Mouse (Mus musculus) lung, adult 18-20 months (tissue): Measurements from ENCODE around the gene Lamc1.

Source experiments
- DNase-seq, 2 experiments: peaks; one replicate each; pipeline ENCODE4 v3.0.0; 2022; ENCODE audit warnings: mixed read lengths in 2 of 2

Gene Lamc1

GRCm38 (mm10) chr1:153185828-153186803 is 146.5 kb downstream of the Lamc1 start, which contains the start of gene Lamc2:
Lamc2 (minus strand) TSS chr1:153186447.
- DNase-seq, result peak; percentile 67 to 80

- no peak for DNase-seq
These were observed 151.8 kb downstream of the Lamc1 start for GRCm38 (mm10) chr1:153180586-153181289.

GRCm38 (mm10) chr1:153180160-153180559 is 152.4 kb downstream of the Lamc1 start:
- no peak for DNase-seq

GRCm38 (mm10) chr1:153174801-153175200 is 157.8 kb downstream of the Lamc1 start:
- DNase-seq, result peak; percentile 56 to 73

GRCm38 (mm10) chr1:153173276-153173675 is 159.3 kb downstream of the Lamc1 start:
- no peak for DNase-seq

GRCm38 (mm10) chr1:153172291-153172731 is 160.3 kb downstream of the Lamc1 start:
- peak; percentile 33 to 67 for DNase-seq

GRCm38 (mm10) chr1:153171011-153171410 is 161.6 kb downstream of the Lamc1 start:
- no peak for DNase-seq
